ENCODE assay signal across 13 mouse cellular contexts in genomic region chr5:125331094-125331493, GRCm38 (mm10). TPM values are rescaled to one million over a fixed set of nuclear protein-coding genes. Genes with fewer than 3 reads are reported as not detected.
DNase-seq lines count a peak whose midpoint lies in the region; ATAC-seq and TF ChIP-seq lines count a peak whose summit lies in the region.
"Had no signal": no experiment of that assay in that cellular context is flagged by ENCODE, and none has a peak within 500 bp of the region (broad histone marks: within the 10 kb centered on the region; RNA-seq: fewer than 3 reads in every experiment).

No protein-coding gene starts in this region.

- peak overlapping the region; percentile 43 for H3K27ac ChIP-seq in hindbrain, embryonic 10.5 days
- H3K27ac ChIP-seq in hindbrain, embryonic 14.5 days = no peak overlapping the region
- H3K27ac ChIP-seq in lung, embryonic 16.5 days (ENCODE audit: low read length) = peak overlapping the region; percentile 29; the same call in 1 of the 2 replicates
- H3K27ac ChIP-seq in heart, embryonic 12.5 days (ENCODE audit: poor library complexity, severe bottlenecking) = peak overlapping the region; percentile 70
- peak overlapping the region; percentile 85; the same call in 1 of the 2 replicates for H3K27ac ChIP-seq in liver, embryonic 16.5 days (ENCODE audit: low read length)
- H3K27ac ChIP-seq: forebrain, embryonic 15.5 days had no signal

- no peak overlapping the region for H3K9ac ChIP-seq in hindbrain, embryonic 14.5 days
- no peak overlapping the region for H3K9ac ChIP-seq in lung, embryonic 16.5 days (ENCODE audit: low read length)
- H3K9ac ChIP-seq in heart, embryonic 12.5 days = peak overlapping the region; percentile 52; the same call in 1 of the 2 replicates
- H3K9ac ChIP-seq in liver, embryonic 16.5 days (ENCODE audit: low read depth, low read length) = no peak overlapping the region
- H3K9ac ChIP-seq: forebrain, embryonic 15.5 days had no signal

- no peak overlapping the region for H3K4me3 ChIP-seq in hindbrain, embryonic 10.5 days
- no peak overlapping the region for H3K4me3 ChIP-seq in hindbrain, embryonic 14.5 days (replicated peaks; ENCODE audit: low read length)
- no peak overlapping the region for H3K4me3 ChIP-seq in lung, embryonic 16.5 days (ENCODE audit: low read length)
- no peak overlapping the region for H3K4me3 ChIP-seq in lung, adult 2 months (replicated peaks; ENCODE audit: extremely low read depth, low read depth, low read length)
- H3K4me3 ChIP-seq in heart, embryonic 12.5 days = no peak overlapping the region
- H3K4me3 ChIP-seq in liver, embryonic 16.5 days (ENCODE audit: low read depth, low read length) = no peak overlapping the region
- H3K4me3 ChIP-seq: forebrain, embryonic 15.5 days; megakaryocyte, embryonic 14.5 days had no signal

- no peak overlapping the region for H3K4me2 ChIP-seq in hindbrain, embryonic 14.5 days (replicated peaks)
- H3K4me2 ChIP-seq in lung, embryonic 16.5 days (ENCODE audit: low read depth, low read length) = no peak overlapping the region
- no peak overlapping the region for H3K4me2 ChIP-seq in heart, embryonic 12.5 days
- no peak overlapping the region for H3K4me2 ChIP-seq in liver, embryonic 16.5 days (ENCODE audit: low read depth, low read length)
- H3K4me2 ChIP-seq: forebrain, embryonic 15.5 days had no signal

- TF ChIP-seq POLR2A in lung, adult 2 months (IDR thresholded peaks at IDR 0.05; ENCODE audit: borderline replicate concordance, extremely low read depth, low read depth, low read length) = no peak

- no peaks in the 10 kb centered on the region for H3K9me3 ChIP-seq in hindbrain, embryonic 10.5 days
- H3K9me3 ChIP-seq in hindbrain, embryonic 14.5 days (ENCODE audit: control insufficient read depth, low read length) = no peaks in the 10 kb centered on the region
- H3K9me3 ChIP-seq in lung, embryonic 16.5 days (ENCODE audit: control insufficient read depth, low read length) = no peaks in the 10 kb centered on the region
- no peaks in the 10 kb centered on the region for H3K9me3 ChIP-seq in heart, embryonic 12.5 days (replicated peaks)
- H3K9me3 ChIP-seq in liver, embryonic 16.5 days (replicated peaks; ENCODE audit: control insufficient read depth, low read length) = no peaks in the 10 kb centered on the region
- H3K9me3 ChIP-seq: forebrain, embryonic 15.5 days; megakaryocyte, embryonic 14.5 days had no signal

- ATAC-seq in hindbrain, embryonic 14.5 days (ENCODE audit: low FRiP score) = no peak
- ATAC-seq in lung, embryonic 16.5 days (ENCODE audit: low read depth) = no peak
- ATAC-seq in heart, embryonic 12.5 days (ENCODE audit: insufficient number of reproducible peaks, low FRiP score) = no peak
- no peak for ATAC-seq in liver, embryonic 16.5 days (ENCODE audit: low read depth)
- no peak for ATAC-seq in erythroblast, adult 5-6 weeks (replicated peaks; ENCODE audit: low FRiP score, poor library complexity, severe bottlenecking)
- ATAC-seq: forebrain, embryonic 15.5 days; Patski had no signal

- no peaks in the 10 kb centered on the region for H3K27me3 ChIP-seq in hindbrain, embryonic 10.5 days (ENCODE audit: insufficient read depth, poor library complexity, severe bottlenecking)
- H3K27me3 ChIP-seq in hindbrain, embryonic 14.5 days (ENCODE audit: control insufficient read depth, insufficient read depth, low read length) = no peaks in the 10 kb centered on the region
- H3K27me3 ChIP-seq in lung, embryonic 16.5 days (ENCODE audit: control insufficient read depth, insufficient read depth, low read depth, low read length) = no peaks in the 10 kb centered on the region
- no peaks in the 10 kb centered on the region for H3K27me3 ChIP-seq in heart, embryonic 12.5 days (replicated peaks)
- no peaks in the 10 kb centered on the region for H3K27me3 ChIP-seq in liver, embryonic 16.5 days (ENCODE audit: control insufficient read depth, insufficient read depth, low read depth, low read length)
- H3K27me3 ChIP-seq: forebrain, embryonic 15.5 days; megakaryocyte, embryonic 14.5 days; Patski had no signal

- no peak for TF ChIP-seq CTCF in lung, adult 2 months (IDR thresholded peaks at IDR 0.05; ENCODE audit: insufficient read depth, low read length)

- WGBS in hindbrain, embryonic 10.5 days = 39% methylated on average over 3 of the region's 3 CpGs
- 37% methylated on average over 3 of the region's 3 CpGs for WGBS in hindbrain, embryonic 14.5 days
- WGBS in lung, embryonic 16.5 days = 35% methylated on average over 3 of the region's 3 CpGs
- WGBS in lung, adult 2 months = 44% methylated on average over 3 of the region's 3 CpGs
- WGBS in heart, embryonic 12.5 days = 35% methylated on average over 3 of the region's 3 CpGs
- 45% methylated on average over 3 of the region's 3 CpGs for WGBS in liver, embryonic 16.5 days (ENCODE audit: insufficient replicate concordance)

- peaks cover 19% of the 10 kb centered on the region for H3K4me1 ChIP-seq in hindbrain, embryonic 10.5 days (replicated peaks)
- H3K4me1 ChIP-seq in hindbrain, embryonic 14.5 days (replicated peaks; ENCODE audit: control insufficient read depth, insufficient read depth, low read length) = no peaks in the 10 kb centered on the region; the same call in 1 of the 2 replicates
- H3K4me1 ChIP-seq in lung, embryonic 16.5 days (replicated peaks; ENCODE audit: control insufficient read depth, insufficient read depth, low read length) = no peaks in the 10 kb centered on the region; the same call in 1 of the 2 replicates
- peaks cover 8% of the 10 kb centered on the region for H3K4me1 ChIP-seq in lung, adult 2 months (ENCODE audit: control insufficient read depth, insufficient read depth, low read length)
- peaks cover 61% of the 10 kb centered on the region for H3K4me1 ChIP-seq in heart, embryonic 12.5 days (replicated peaks)
- peaks cover 38% of the 10 kb centered on the region for H3K4me1 ChIP-seq in liver, embryonic 16.5 days (ENCODE audit: control insufficient read depth, low read depth, low read length)

- no peak for DNase-seq in hindbrain, embryonic 10.5 days (ENCODE audit: low spot score)
- no peak for DNase-seq in hindbrain, embryonic 14.5 days (ENCODE audit: low spot score)
- DNase-seq in lung, adult 2 months = no peak
- DNase-seq in cerebellum, adult 8-10 months = no peak
- DNase-seq: adrenal gland, adult 8-10 months had no signal

- H3K36me3 ChIP-seq in hindbrain, embryonic 10.5 days = no peaks in the 10 kb centered on the region
- H3K36me3 ChIP-seq in hindbrain, embryonic 14.5 days (replicated peaks; ENCODE audit: control insufficient read depth, insufficient read depth) = no peaks in the 10 kb centered on the region
- H3K36me3 ChIP-seq in lung, embryonic 16.5 days (ENCODE audit: control insufficient read depth, insufficient read depth, low read length) = no peaks in the 10 kb centered on the region
- no peaks in the 10 kb centered on the region for H3K36me3 ChIP-seq in heart, embryonic 12.5 days
- no peaks in the 10 kb centered on the region for H3K36me3 ChIP-seq in liver, embryonic 16.5 days (ENCODE audit: control insufficient read depth, insufficient read depth)
- H3K36me3 ChIP-seq: forebrain, embryonic 15.5 days had no signal

RNA-seq across cellular contexts. Expression of gene Scarb1, which starts 9.8 kb away (rescaled TPM):
- polyA plus RNA-seq in hindbrain, embryonic 10.5 days (2016; fragmentation: Nextera tagmentation; extraction: Ambion mirVana) = 41.2 and 43.6 TPM in 2 replicates
- polyA plus RNA-seq in hindbrain, embryonic 14.5 days (2014; fragmentation: Nextera tagmentation; extraction: Ambion mirVana) = 36.5 and 39.9 TPM in 2 replicates
- polyA plus RNA-seq in lung, embryonic 16.5 days (2015; fragmentation: Nextera tagmentation; extraction: Ambion mirVana) = 65.9 and 66.6 TPM in 2 replicates
- polyA plus RNA-seq in lung, adult 2 months (2012; rRNA removed) = 173 and 196 TPM in 2 replicates
- 74.3 and 75.2 TPM in 2 replicates for polyA plus RNA-seq in heart, embryonic 12.5 days (2016; fragmentation: Nextera tagmentation; extraction: Ambion mirVana)
- polyA plus RNA-seq in liver, embryonic 16.5 days (2015; fragmentation: Nextera tagmentation; extraction: Ambion mirVana) = 78.3 and 89.5 TPM in 2 replicates
- total RNA-seq in erythroblast, adult 5-6 weeks (2015; ENCODE audit: low replicate concordance) = 20.9 and 28.6 TPM in 2 replicates
- total RNA-seq in erythroblast, adult 5-6 weeks (2017; ENCODE audit: low replicate concordance) = 13.5 and 16.6 TPM in 2 replicates

RNA-seq across cellular contexts. Expression of gene Gm10382, which starts 58.0 kb away (rescaled TPM):
- 0.52 and 0.86 TPM in 2 replicates for polyA plus RNA-seq in hindbrain, embryonic 10.5 days (2016; fragmentation: Nextera tagmentation; extraction: Ambion mirVana)
- polyA plus RNA-seq in hindbrain, embryonic 14.5 days (2014; fragmentation: Nextera tagmentation; extraction: Ambion mirVana) = 0.63 TPM in 1 of 2 replicates, not detected in the other
- polyA plus RNA-seq in lung, embryonic 16.5 days (2015; fragmentation: Nextera tagmentation; extraction: Ambion mirVana) = 0.29 and 0.36 TPM in 2 replicates
- 0.20 and 0.25 TPM in 2 replicates for polyA plus RNA-seq in lung, adult 2 months (2012; rRNA removed)
- polyA plus RNA-seq in heart, embryonic 12.5 days (2016; fragmentation: Nextera tagmentation; extraction: Ambion mirVana) = 0.28 and 0.67 TPM in 2 replicates
- polyA plus RNA-seq in liver, embryonic 16.5 days (2015; fragmentation: Nextera tagmentation; extraction: Ambion mirVana) = 0.18 and 0.27 TPM in 2 replicates
- not detected in 2 replicates for total RNA-seq in erythroblast, adult 5-6 weeks (2015; ENCODE audit: low replicate concordance)
- 0.43 TPM in 1 of 2 replicates, not detected in the other for total RNA-seq in erythroblast, adult 5-6 weeks (2017; ENCODE audit: low replicate concordance)
- total RNA-seq: gastrocnemius, postnatal 4 days had no signal

RNA-seq across cellular contexts. Expression of gene Ubc, which starts 58.9 kb away (rescaled TPM):
- 928 and 1,134 TPM in 2 replicates for polyA plus RNA-seq in hindbrain, embryonic 10.5 days (2016; fragmentation: Nextera tagmentation; extraction: Ambion mirVana)
- polyA plus RNA-seq in hindbrain, embryonic 14.5 days (2014; fragmentation: Nextera tagmentation; extraction: Ambion mirVana) = 1,333 and 1,355 TPM in 2 replicates
- polyA plus RNA-seq in lung, embryonic 16.5 days (2015; fragmentation: Nextera tagmentation; extraction: Ambion mirVana) = 1,152 and 1,205 TPM in 2 replicates
- 705 and 874 TPM in 2 replicates for polyA plus RNA-seq in lung, adult 2 months (2012; rRNA removed)
- polyA plus RNA-seq in heart, embryonic 12.5 days (2016; fragmentation: Nextera tagmentation; extraction: Ambion mirVana) = 840 and 852 TPM in 2 replicates
- polyA plus RNA-seq in liver, embryonic 16.5 days (2015; fragmentation: Nextera tagmentation; extraction: Ambion mirVana) = 573 and 608 TPM in 2 replicates
- total RNA-seq in erythroblast, adult 5-6 weeks (2015; ENCODE audit: low replicate concordance) = 74.2 and 81.7 TPM in 2 replicates
- 106 and 132 TPM in 2 replicates for total RNA-seq in erythroblast, adult 5-6 weeks (2017; ENCODE audit: low replicate concordance)
